20 mouse cellular contexts compared by ENCODE assay signal in the genomic region with DNA sequence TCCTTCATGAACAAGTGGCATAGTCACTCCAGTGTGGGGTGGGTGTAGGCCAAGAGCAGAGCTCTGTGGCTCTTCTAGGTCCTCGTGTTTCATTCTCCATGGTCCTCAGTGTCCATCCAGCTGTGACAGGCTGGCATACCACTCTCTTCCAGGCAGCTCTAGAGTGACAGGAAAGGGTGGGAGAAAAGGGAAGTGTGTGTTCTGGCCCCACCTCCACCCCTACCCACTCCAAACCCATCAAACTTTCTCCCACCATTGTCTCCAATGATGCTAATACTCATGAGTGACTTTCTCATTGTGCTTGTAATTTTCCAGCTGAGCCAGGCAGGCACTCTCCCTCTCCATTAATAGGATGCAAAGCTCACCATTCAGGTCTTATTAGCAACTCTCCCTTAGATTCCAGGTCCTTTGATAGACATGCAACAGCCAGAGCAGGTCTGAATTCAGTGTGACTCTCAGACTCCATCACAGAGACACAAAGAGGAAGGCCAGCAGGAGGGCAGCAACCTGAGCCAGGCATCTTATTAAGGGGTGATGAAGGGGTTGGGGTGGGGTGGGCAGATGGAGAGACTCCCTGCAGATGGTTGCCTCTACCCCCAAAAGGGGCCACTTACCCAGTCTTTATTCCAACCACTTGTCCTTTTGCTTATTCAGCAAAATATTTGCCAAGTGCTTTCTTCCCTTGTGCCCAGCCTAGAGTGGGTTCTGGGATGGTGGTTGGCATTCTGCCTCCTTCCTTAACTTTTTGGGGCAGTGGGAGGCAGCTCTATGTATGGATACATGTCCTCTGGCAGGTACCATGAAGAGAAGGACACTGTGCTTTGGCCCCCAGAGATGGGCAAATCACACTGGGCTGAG. TPM values are rescaled to one million over a fixed set of nuclear protein-coding genes. Genes with fewer than 3 reads are reported as not detected.
DNase-seq lines count a peak whose midpoint lies in the region; ATAC-seq and TF ChIP-seq lines count a peak whose summit lies in the region.
"Had no signal": no experiment of that assay in that cellular context is flagged by ENCODE, and none has a peak within 500 bp of the region (broad histone marks: within the 10 kb centered on the region; RNA-seq: fewer than 3 reads in every experiment).

No protein-coding gene starts in this region.

- no peaks in the 10 kb centered on the region for H3K27me3 ChIP-seq in forebrain, embryonic 10.5 days (ENCODE audit: poor library complexity, severe bottlenecking)
- H3K27me3 ChIP-seq in forebrain, embryonic 15.5 days = no peaks in the 10 kb centered on the region
- H3K27me3 ChIP-seq in midbrain, embryonic 11.5 days (ENCODE audit: control insufficient read depth, insufficient read depth, low read length) = no peaks in the 10 kb centered on the region
- H3K27me3 ChIP-seq in midbrain, postnatal 0 days (ENCODE audit: insufficient read depth, low read length) = no peaks in the 10 kb centered on the region
- no peaks in the 10 kb centered on the region for H3K27me3 ChIP-seq in midbrain, embryonic 13.5 days
- H3K27me3 ChIP-seq in intestine, embryonic 16.5 days (replicated peaks; ENCODE audit: control insufficient read depth, insufficient read depth, low read length) = no peaks in the 10 kb centered on the region
- H3K27me3 ChIP-seq: heart, embryonic 15.5 days had no signal

- H3K9me3 ChIP-seq in forebrain, embryonic 10.5 days = peaks cover 5% of the 10 kb centered on the region; the same call in 1 of the 2 replicates
- no peaks in the 10 kb centered on the region for H3K9me3 ChIP-seq in forebrain, embryonic 15.5 days
- no peaks in the 10 kb centered on the region for H3K9me3 ChIP-seq in midbrain, embryonic 11.5 days (ENCODE audit: control insufficient read depth, low read length)
- H3K9me3 ChIP-seq in midbrain, postnatal 0 days (ENCODE audit: low read length) = no peaks in the 10 kb centered on the region
- H3K9me3 ChIP-seq in midbrain, embryonic 13.5 days = no peaks in the 10 kb centered on the region
- H3K9me3 ChIP-seq in intestine, embryonic 16.5 days (ENCODE audit: control insufficient read depth, low read length) = no peaks in the 10 kb centered on the region
- H3K9me3 ChIP-seq: heart, embryonic 15.5 days had no signal

- no peak for DNase-seq in forebrain, embryonic 10.5 days (ENCODE audit: extremely low spot score, low spot score)
- no peak for DNase-seq in midbrain, embryonic 11.5 days (ENCODE audit: low spot score, missing footprints)
- no peak for DNase-seq in midbrain, postnatal 0 days (ENCODE audit: low spot score)
- no peak for DNase-seq in left cerebral cortex, adult 9 months (ENCODE audit: low spot score in 2 of 2)
- DNase-seq: B cell, adult 2 months; cerebellum, adult 11-12 months; cerebellum, adult 9-10 months; cerebellum, postnatal 25 days; forebrain, postnatal 0 days; gastrocnemius, postnatal 14 days; heart, adult 2 months; heart, postnatal 14 days had no signal

- TF ChIP-seq CTCF in midbrain, postnatal 0 days (IDR thresholded peaks at IDR 0.05) = no peak

- 36% methylated on average over 1 of the region's 1 CpGs for WGBS in forebrain, embryonic 10.5 days
- 33% methylated on average over 1 of the region's 1 CpGs for WGBS in forebrain, embryonic 15.5 days
- 42% methylated on average over 1 of the region's 1 CpGs for WGBS in midbrain, embryonic 11.5 days
- 23% methylated on average over 1 of the region's 1 CpGs for WGBS in midbrain, postnatal 0 days
- WGBS in midbrain, embryonic 13.5 days = 38% methylated on average over 1 of the region's 1 CpGs
- 71% methylated on average over 1 of the region's 1 CpGs for WGBS in intestine, embryonic 16.5 days

- ATAC-seq in forebrain, embryonic 15.5 days (replicated peaks) = no peak
- ATAC-seq in midbrain, embryonic 11.5 days (ENCODE audit: low FRiP score) = peak; percentile 58; the same call in 1 of the 2 replicates
- ATAC-seq in midbrain, postnatal 0 days (ENCODE audit: low FRiP score) = no peak
- peak; percentile 62 for ATAC-seq in midbrain, embryonic 13.5 days
- no peak for ATAC-seq in intestine, embryonic 16.5 days
- ATAC-seq: CD4-positive, CD25-positive, alpha-beta regulatory T cell, adult 4 months; forebrain, postnatal 0 days had no signal

- H3K4me2 ChIP-seq in forebrain, embryonic 15.5 days (replicated peaks) = no peak overlapping the region
- H3K4me2 ChIP-seq in midbrain, embryonic 11.5 days = no peak overlapping the region
- H3K4me2 ChIP-seq in midbrain, postnatal 0 days (ENCODE audit: low read depth, low read length, poor library complexity, severe bottlenecking) = no peak overlapping the region
- no peak overlapping the region for H3K4me2 ChIP-seq in midbrain, embryonic 13.5 days (replicated peaks)
- no peak overlapping the region for H3K4me2 ChIP-seq in intestine, embryonic 16.5 days (ENCODE audit: low read depth, low read length)
- H3K4me2 ChIP-seq: heart, embryonic 11.5 days; heart, embryonic 15.5 days; hindbrain, embryonic 14.5 days had no signal

- no peaks in the 10 kb centered on the region for H3K36me3 ChIP-seq in forebrain, embryonic 10.5 days (replicated peaks)
- H3K36me3 ChIP-seq in forebrain, embryonic 15.5 days = no peaks in the 10 kb centered on the region
- no peaks in the 10 kb centered on the region for H3K36me3 ChIP-seq in midbrain, embryonic 11.5 days (ENCODE audit: control insufficient read depth, insufficient read depth, low read length)
- no peaks in the 10 kb centered on the region for H3K36me3 ChIP-seq in midbrain, postnatal 0 days (ENCODE audit: insufficient read depth, low read length)
- no peaks in the 10 kb centered on the region for H3K36me3 ChIP-seq in midbrain, embryonic 13.5 days
- H3K36me3 ChIP-seq in intestine, embryonic 16.5 days (ENCODE audit: control insufficient read depth, insufficient read depth, low read length) = no peaks in the 10 kb centered on the region
- H3K36me3 ChIP-seq: embryonic facial prominence, embryonic 10.5 days; heart, embryonic 15.5 days had no signal

- H3K9ac ChIP-seq in forebrain, embryonic 15.5 days (replicated peaks) = no peak overlapping the region
- H3K9ac ChIP-seq in midbrain, embryonic 11.5 days (ENCODE audit: low read length) = no peak overlapping the region
- no peak overlapping the region for H3K9ac ChIP-seq in midbrain, postnatal 0 days (replicated peaks; ENCODE audit: low read length, poor library complexity, severe bottlenecking)
- H3K9ac ChIP-seq in midbrain, embryonic 13.5 days (replicated peaks) = no peak overlapping the region
- no peak overlapping the region for H3K9ac ChIP-seq in intestine, embryonic 16.5 days (ENCODE audit: low read depth, low read length)
- H3K9ac ChIP-seq: forebrain, postnatal 0 days; heart, embryonic 15.5 days; hindbrain, embryonic 14.5 days had no signal

- H3K4me3 ChIP-seq in forebrain, embryonic 10.5 days = no peak overlapping the region
- no peak overlapping the region for H3K4me3 ChIP-seq in forebrain, embryonic 15.5 days
- H3K4me3 ChIP-seq in midbrain, embryonic 11.5 days (ENCODE audit: low read depth, low read length) = no peak overlapping the region
- H3K4me3 ChIP-seq in midbrain, postnatal 0 days (ENCODE audit: low read depth, low read length) = no peak overlapping the region
- H3K4me3 ChIP-seq in midbrain, embryonic 13.5 days (replicated peaks) = no peak overlapping the region
- no peak overlapping the region for H3K4me3 ChIP-seq in intestine, embryonic 16.5 days (ENCODE audit: low read length)
- H3K4me3 ChIP-seq: embryonic facial prominence, embryonic 10.5 days; heart, adult 2 months; heart, embryonic 15.5 days had no signal

- H3K4me1 ChIP-seq in forebrain, embryonic 10.5 days = peaks cover 33% of the 10 kb centered on the region
- no peaks in the 10 kb centered on the region for H3K4me1 ChIP-seq in forebrain, embryonic 15.5 days
- H3K4me1 ChIP-seq in midbrain, embryonic 11.5 days (ENCODE audit: control insufficient read depth, insufficient read depth, low read length) = peaks cover 7% of the 10 kb centered on the region
- H3K4me1 ChIP-seq in midbrain, postnatal 0 days (ENCODE audit: insufficient read depth, low read length) = no peaks in the 10 kb centered on the region
- peaks cover 11% of the 10 kb centered on the region for H3K4me1 ChIP-seq in midbrain, embryonic 13.5 days (replicated peaks)
- H3K4me1 ChIP-seq in intestine, embryonic 16.5 days (ENCODE audit: control insufficient read depth, insufficient read depth, low read length) = no peaks in the 10 kb centered on the region
- H3K4me1 ChIP-seq: heart, embryonic 15.5 days had no signal

- peak overlapping the region; percentile 58 for H3K27ac ChIP-seq in forebrain, embryonic 10.5 days
- H3K27ac ChIP-seq in forebrain, embryonic 15.5 days (replicated peaks) = no peak overlapping the region
- H3K27ac ChIP-seq in midbrain, embryonic 11.5 days (ENCODE audit: low read depth, low read length) = no peak overlapping the region
- no peak overlapping the region for H3K27ac ChIP-seq in midbrain, postnatal 0 days (ENCODE audit: low read depth, low read length)
- H3K27ac ChIP-seq in midbrain, embryonic 13.5 days = no peak overlapping the region
- no peak overlapping the region for H3K27ac ChIP-seq in intestine, embryonic 16.5 days (ENCODE audit: low read length)
- H3K27ac ChIP-seq: embryonic facial prominence, embryonic 10.5 days; heart, adult 2 months; heart, embryonic 15.5 days; hindbrain, embryonic 14.5 days had no signal

RNA-seq across cellular contexts. Expression of gene Chst1, which starts 59.0 kb away (rescaled TPM):
- 5.5 and 5.7 TPM in 2 replicates for polyA plus RNA-seq in forebrain, embryonic 10.5 days (2016; fragmentation: Nextera tagmentation; extraction: Ambion mirVana)
- 25.4 and 27.1 TPM in 2 replicates for polyA plus RNA-seq in forebrain, embryonic 15.5 days (2015; fragmentation: Nextera tagmentation; extraction: Ambion mirVana)
- polyA plus RNA-seq in midbrain, embryonic 11.5 days (2014; fragmentation: Nextera tagmentation; extraction: Ambion mirVana) = 4.2 and 4.3 TPM in 2 replicates
- 64.4 and 73.8 TPM in 2 replicates for total RNA-seq in midbrain, postnatal 0 days (2014; rRNA removed)
- polyA plus RNA-seq in midbrain, postnatal 0 days (2015; fragmentation: Nextera tagmentation; extraction: Ambion mirVana) = 39.5 and 43.0 TPM in 2 replicates
- polyA plus RNA-seq in midbrain, embryonic 13.5 days (2015; fragmentation: Nextera tagmentation; extraction: Ambion mirVana) = 26.2 and 35.4 TPM in 2 replicates
- polyA plus RNA-seq in intestine, embryonic 16.5 days (2015; fragmentation: Nextera tagmentation; extraction: Ambion mirVana) = 4.2 TPM in 2 replicates

Comparison
In these comparisons a context has a peak if more than half of its experiments do, and no peak if none do; other contexts are left out.
1. ATAC-seq: peak in midbrain, embryonic 11.5 days (single experiment) and midbrain, embryonic 13.5 days (single experiment); none in forebrain, embryonic 15.5 days (single experiment), midbrain, postnatal 0 days (single experiment) and intestine, embryonic 16.5 days (single experiment).